Mouse (Mus musculus): ENCODE results near the gene Gbf1.

DNA sequence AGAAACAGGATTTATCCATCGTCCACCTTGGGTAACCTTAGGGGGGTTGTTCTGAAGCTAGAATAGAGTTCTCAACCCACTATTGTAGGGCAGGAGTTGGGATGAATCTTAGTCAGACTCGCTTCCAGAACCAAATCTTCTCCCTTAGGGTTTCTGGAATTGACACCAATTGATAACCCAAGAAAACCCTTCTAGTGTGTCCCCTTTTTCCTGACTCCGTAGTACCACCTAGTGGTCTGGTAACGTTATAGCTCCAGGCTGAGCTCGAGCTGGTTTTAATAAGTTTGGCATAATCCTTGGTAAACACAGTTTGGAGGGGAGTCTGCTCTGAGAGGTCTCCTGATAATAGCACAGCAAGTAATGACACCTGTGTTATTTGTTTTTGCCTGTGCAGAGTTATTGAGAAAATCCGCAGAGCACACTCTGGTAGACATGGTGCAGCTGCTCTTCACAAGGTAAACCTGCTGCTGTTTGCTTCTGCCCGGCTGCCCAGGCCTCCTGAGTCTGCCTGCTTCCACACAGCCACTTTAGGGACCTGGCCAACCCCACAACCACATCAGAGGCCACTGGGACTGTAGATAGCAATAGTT, 101.9 kb downstream of the Gbf1 start:
- no peak for TF ChIP-seq POLR2A (IDR thresholded peaks at IDR 0.05; ENCODE audit: insufficient read length, low read depth)
- no peak for TF ChIP-seq USF1 (IDR thresholded peaks at IDR 0.05; ENCODE audit: low read depth)
- no peak for TF ChIP-seq TCF12 (IDR thresholded peaks at IDR 0.05; ENCODE audit: insufficient read depth, poor library complexity, severe bottlenecking)
